ENCODE assay signal across 8 mouse cellular contexts in the genomic region with DNA sequence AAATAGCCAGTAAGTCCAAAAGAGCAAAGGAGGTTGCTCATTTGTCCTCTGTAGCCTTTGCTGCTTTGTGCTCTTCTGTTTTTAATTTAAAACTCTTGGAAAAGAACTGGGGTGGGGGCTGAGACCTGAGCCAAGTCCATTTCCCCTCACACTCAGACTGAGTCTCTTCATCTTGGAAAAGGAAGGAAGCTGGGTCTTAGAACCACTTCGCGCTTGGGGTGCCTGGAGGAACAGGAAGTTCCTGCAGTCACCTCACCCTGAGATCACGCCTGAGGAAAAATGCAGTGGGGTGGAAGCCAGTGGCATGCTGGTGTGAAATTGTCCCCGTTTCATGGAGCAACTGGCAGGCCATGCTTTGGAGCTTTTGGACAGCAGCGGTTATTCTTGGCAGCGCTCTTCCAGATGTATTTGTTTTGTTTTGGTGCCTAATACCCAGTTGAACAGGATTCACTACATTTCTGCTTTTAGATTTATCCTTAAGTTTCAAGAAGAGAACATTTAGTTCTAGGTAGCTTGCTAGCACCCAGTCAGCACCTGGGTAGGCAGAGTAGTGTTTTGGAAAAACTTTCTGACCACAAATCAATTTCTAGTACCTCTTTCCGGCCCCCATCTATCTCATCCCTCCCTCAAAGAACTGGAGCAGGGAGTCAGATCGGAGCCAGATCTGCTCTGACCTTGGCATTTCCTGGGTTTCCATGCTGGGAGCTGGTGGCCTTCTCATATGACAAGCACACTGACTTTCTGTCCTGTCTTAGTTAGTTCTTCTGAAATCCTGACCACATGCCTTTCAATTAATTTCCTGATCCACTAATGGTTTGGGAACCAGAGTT. TPM values are rescaled to one million over a fixed set of nuclear protein-coding genes. Genes with fewer than 3 reads are reported as not detected.
DNase-seq lines count a peak whose midpoint lies in the region; ATAC-seq lines count a peak whose summit lies in the region.

No protein-coding gene starts in this region.

- H3K4me2 ChIP-seq in kidney, embryonic 16.5 days (replicated peaks; ENCODE audit: low read depth, low read length) = peak overlapping the region; percentile 27
- H3K4me2 ChIP-seq in neural tube, embryonic 15.5 days = peak overlapping the region; percentile 2; the same call in 1 of the 2 replicates
- no peak overlapping the region for H3K4me2 ChIP-seq in midbrain, embryonic 16.5 days (ENCODE audit: low read length)

- H3K4me3 ChIP-seq in kidney, embryonic 16.5 days (ENCODE audit: low read length) = no peak overlapping the region
- H3K4me3 ChIP-seq in neural tube, embryonic 15.5 days (replicated peaks) = no peak overlapping the region
- no peak overlapping the region for H3K4me3 ChIP-seq in midbrain, embryonic 16.5 days (ENCODE audit: low read depth, low read length)

- WGBS in kidney, embryonic 16.5 days = 29% methylated on average over 8 of the region's 8 CpGs
- WGBS in neural tube, embryonic 15.5 days = 78% methylated on average over 8 of the region's 8 CpGs
- WGBS in midbrain, embryonic 16.5 days = 83% methylated on average over 8 of the region's 8 CpGs

- H3K27me3 ChIP-seq in kidney, embryonic 16.5 days (ENCODE audit: insufficient read depth, low read length) = no peaks in the 10 kb centered on the region
- H3K27me3 ChIP-seq in neural tube, embryonic 15.5 days (replicated peaks) = no peaks in the 10 kb centered on the region
- H3K27me3 ChIP-seq in midbrain, embryonic 16.5 days (ENCODE audit: control insufficient read depth, insufficient read depth, low read depth, low read length) = no peaks in the 10 kb centered on the region

- H3K9ac ChIP-seq in kidney, embryonic 16.5 days (replicated peaks; ENCODE audit: low read length) = no peak overlapping the region; the same call in 1 of the 2 replicates
- H3K9ac ChIP-seq in neural tube, embryonic 15.5 days (replicated peaks) = no peak overlapping the region
- H3K9ac ChIP-seq in midbrain, embryonic 16.5 days (ENCODE audit: low read depth, low read length) = no peak overlapping the region

- H3K4me1 ChIP-seq in kidney, embryonic 16.5 days (ENCODE audit: insufficient read depth, low read length) = peaks cover 40% of the 10 kb centered on the region
- peaks cover 27% of the 10 kb centered on the region for H3K4me1 ChIP-seq in neural tube, embryonic 15.5 days
- H3K4me1 ChIP-seq in midbrain, embryonic 16.5 days (ENCODE audit: control insufficient read depth, insufficient read depth, low read length) = peaks cover 1% of the 10 kb centered on the region; the same call in 1 of the 2 replicates

- DNase-seq in Muller cell, postnatal 12 days (ENCODE audit: inconsistent ontology term) = peak; percentile 41
- peak; percentile 79 for DNase-seq in adrenal gland, postnatal 10 days
- peak; percentile 49 to 57 for DNase-seq in heart, adult 9 months (ENCODE audit: low spot score in 2 of 2)
- no peak for DNase-seq in thymus, postnatal 25 days

- peak; percentile 50; the same call in 1 of the 2 replicates for ATAC-seq in kidney, embryonic 16.5 days (ENCODE audit: low FRiP score, low TSS enrichment)
- ATAC-seq in neural tube, embryonic 15.5 days (ENCODE audit: low FRiP score) = no peak
- no peak; the same call in 1 of the 2 replicates for ATAC-seq in frontal cortex, adult (ENCODE audit: low TSS enrichment)
- ATAC-seq in midbrain, embryonic 16.5 days = no peak

- H3K9me3 ChIP-seq in kidney, embryonic 16.5 days (ENCODE audit: low read length) = peaks cover 6% of the 10 kb centered on the region
- H3K9me3 ChIP-seq in neural tube, embryonic 15.5 days (replicated peaks) = no peaks in the 10 kb centered on the region
- no peaks in the 10 kb centered on the region; the same call in 1 of the 2 replicates for H3K9me3 ChIP-seq in midbrain, embryonic 16.5 days (replicated peaks; ENCODE audit: control insufficient read depth, low read length, poor library complexity, severe bottlenecking)

- peaks cover 5% of the 10 kb centered on the region; the same call in 1 of the 2 replicates for H3K36me3 ChIP-seq in kidney, embryonic 16.5 days (ENCODE audit: insufficient read depth, low read length)
- no peaks in the 10 kb centered on the region for H3K36me3 ChIP-seq in neural tube, embryonic 15.5 days
- H3K36me3 ChIP-seq in midbrain, embryonic 16.5 days (ENCODE audit: control insufficient read depth, insufficient read depth, low read length) = no peaks in the 10 kb centered on the region

- H3K27ac ChIP-seq in kidney, embryonic 16.5 days (ENCODE audit: low read length) = peak overlapping the region; percentile 92
- no peak overlapping the region; the same call in 1 of the 2 replicates for H3K27ac ChIP-seq in neural tube, embryonic 15.5 days (replicated peaks)
- H3K27ac ChIP-seq in midbrain, embryonic 16.5 days (ENCODE audit: low read length) = no peak overlapping the region

RNA-seq across cellular contexts. Expression of gene Wdfy2, which starts 7.7 kb away (rescaled TPM):
- total RNA-seq in adrenal gland, postnatal 10 days (2021) = 10 to 100 TPM; 25.5 to 29.0 TPM
- 8.0 and 9.2 TPM in 2 replicates for polyA plus RNA-seq in kidney, embryonic 16.5 days (2015; fragmentation: Nextera tagmentation; extraction: Ambion mirVana)
- polyA plus RNA-seq in neural tube, embryonic 15.5 days (2015; fragmentation: Nextera tagmentation; extraction: Ambion mirVana) = 7.0 and 7.4 TPM in 2 replicates
- polyA plus RNA-seq in midbrain, embryonic 16.5 days (2015; fragmentation: Nextera tagmentation; extraction: Ambion mirVana) = 8.4 and 8.8 TPM in 2 replicates
